Mouse (Mus musculus) ES-Bruce4 (cell line): ENCODE data around the gene Tfeb.

ENCODE experiments used
- CTCF ChIP-seq: IDR thresholded peaks from one replicate; pipeline ENCODE4 v1.8.1; 2011; ENCODE audit warnings: low read depth, low read length
- POLR2A ChIP-seq: IDR thresholded peaks from one replicate; pipeline ENCODE4 v1.8.1; 2011; ENCODE audit warnings: low read length; ENCODE audit not compliant: insufficient read depth

DNA sequence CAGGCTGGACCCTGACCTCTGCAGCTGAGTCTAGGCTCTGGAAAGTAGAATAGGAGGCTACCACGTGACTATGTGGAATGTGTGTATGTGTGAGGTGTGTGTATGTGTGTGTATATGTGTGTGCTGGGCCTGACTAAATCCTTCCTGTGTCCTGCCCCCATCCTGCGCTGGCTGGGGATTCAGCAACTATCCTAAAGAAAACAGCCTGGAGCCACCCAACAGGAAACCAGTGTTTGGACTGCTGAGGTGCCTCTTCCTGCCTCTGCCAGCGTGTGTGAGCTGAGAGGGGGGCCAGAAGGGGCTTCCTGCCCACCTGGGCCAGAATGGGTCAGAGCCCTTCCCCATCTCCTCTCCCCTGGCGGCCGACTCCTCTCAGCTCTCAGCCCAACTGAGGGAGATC lies 76.8 kb downstream of the Tfeb start:
- TF ChIP-seq CTCF, result no peak
- no peak for TF ChIP-seq POLR2A
